In the genomic region with DNA sequence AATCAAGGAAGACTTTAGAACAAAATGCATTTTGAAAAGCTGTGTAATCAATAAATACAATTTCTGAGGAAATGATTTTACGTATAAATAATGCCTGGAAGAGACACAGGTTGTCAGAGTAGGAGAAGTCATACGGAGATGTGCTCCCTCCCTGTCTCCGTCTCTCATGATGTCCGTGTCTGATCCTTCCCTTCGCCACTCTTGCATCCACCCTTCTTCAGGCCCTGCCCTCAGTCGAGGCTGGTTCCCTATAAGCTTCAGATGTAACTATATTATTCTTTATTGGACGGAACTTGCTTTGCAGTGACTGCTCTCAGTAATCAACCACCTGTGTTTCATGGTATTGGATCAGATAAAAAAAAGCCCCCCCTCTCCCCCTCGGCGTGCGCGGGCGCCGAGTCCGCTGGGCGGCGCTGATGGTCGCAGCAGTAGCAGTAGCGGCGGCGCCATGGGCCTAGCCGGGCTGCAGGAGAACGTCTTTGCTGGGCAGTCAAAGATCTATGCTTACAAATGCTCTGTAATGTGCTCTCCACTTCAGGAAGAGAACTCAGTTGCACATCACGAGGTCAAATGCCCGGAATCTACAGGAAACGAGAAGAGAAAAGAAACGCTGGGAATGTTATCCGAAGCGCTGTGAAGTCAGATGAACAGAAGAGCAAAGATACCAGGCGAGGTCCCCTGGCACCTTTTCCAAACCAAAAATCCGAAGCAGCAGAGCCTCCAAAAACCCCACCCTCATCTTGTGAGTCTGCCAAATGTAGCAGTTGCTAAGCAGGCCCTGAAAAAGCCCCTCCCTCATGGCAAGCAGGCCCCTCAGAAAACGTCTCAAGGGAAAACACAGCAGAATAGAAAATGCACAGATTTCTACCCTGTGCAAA, we compare ENCODE assay signal across 8 mouse cellular contexts. TPM values are rescaled to one million over a fixed set of nuclear protein-coding genes. Genes with fewer than 3 reads are reported as not detected.
DNase-seq lines count a peak whose midpoint lies in the region; ATAC-seq lines count a peak whose summit lies in the region.

No protein-coding gene starts in this region.

- no peak overlapping the region for H3K27ac ChIP-seq in heart, embryonic 12.5 days (ENCODE audit: poor library complexity, severe bottlenecking)
- H3K27ac ChIP-seq in midbrain, embryonic 10.5 days (replicated peaks): peak overlapping the region; percentile 63
- no peak overlapping the region for H3K27ac ChIP-seq in stomach, embryonic 16.5 days (ENCODE audit: low read length)

- ATAC-seq in heart, embryonic 12.5 days (ENCODE audit: insufficient number of reproducible peaks, low FRiP score): no peak
- no peak for ATAC-seq in stomach, embryonic 16.5 days (ENCODE audit: insufficient read depth, low FRiP score)

- no peaks in the 10 kb centered on the region for H3K27me3 ChIP-seq in heart, embryonic 12.5 days (replicated peaks)
- peaks cover 15% of the 10 kb centered on the region; the same call in 1 of the 2 replicates for H3K27me3 ChIP-seq in midbrain, embryonic 10.5 days (ENCODE audit: low read depth, poor library complexity, severe bottlenecking)
- H3K27me3 ChIP-seq in stomach, embryonic 16.5 days (ENCODE audit: control insufficient read depth, insufficient read depth, low read length): no peaks in the 10 kb centered on the region

- H3K36me3 ChIP-seq in heart, embryonic 12.5 days: no peaks in the 10 kb centered on the region
- no peaks in the 10 kb centered on the region for H3K36me3 ChIP-seq in midbrain, embryonic 10.5 days
- no peaks in the 10 kb centered on the region for H3K36me3 ChIP-seq in stomach, embryonic 16.5 days (ENCODE audit: control insufficient read depth, insufficient read depth, low read length)

- H3K9me3 ChIP-seq in heart, embryonic 12.5 days (replicated peaks): no peaks in the 10 kb centered on the region
- H3K9me3 ChIP-seq in midbrain, embryonic 10.5 days (replicated peaks): no peaks in the 10 kb centered on the region
- H3K9me3 ChIP-seq in stomach, embryonic 16.5 days (replicated peaks; ENCODE audit: control insufficient read depth, low read length): no peaks in the 10 kb centered on the region

- peak overlapping the region; percentile 65 for H3K4me2 ChIP-seq in heart, embryonic 12.5 days
- H3K4me2 ChIP-seq in stomach, embryonic 16.5 days (ENCODE audit: low read depth, low read length): peak overlapping the region; percentile 44

- 8% methylated on average over 31 of the region's 31 CpGs for WGBS in heart, embryonic 12.5 days
- 12% methylated on average over 31 of the region's 31 CpGs for WGBS in midbrain, embryonic 10.5 days
- WGBS in stomach, embryonic 16.5 days: 9% methylated on average over 31 of the region's 31 CpGs

- DNase-seq in frontal cortex, postnatal 36 days (ENCODE audit: low spot score in 2 of 2): peak; percentile 4 to 15
- no peak for DNase-seq in frontal cortex, postnatal 14 days (ENCODE audit: low spot score in 2 of 2)
- DNase-seq in CD4-positive, CD25-positive, alpha-beta regulatory T cell, adult 2 months (ENCODE audit: low read depth, low spot score): peak; percentile 72
- peak; percentile 45 to 60 for DNase-seq in cerebellum, postnatal 36 days
- DNase-seq in kidney, postnatal 4 days: peak; percentile 67 to 74
- peak; percentile 69 for DNase-seq in midbrain, embryonic 10.5 days (ENCODE audit: low spot score)

- H3K4me1 ChIP-seq in heart, embryonic 12.5 days (replicated peaks): peaks cover 18% of the 10 kb centered on the region
- H3K4me1 ChIP-seq in midbrain, embryonic 10.5 days: peaks cover 15% of the 10 kb centered on the region
- peaks cover 5% of the 10 kb centered on the region for H3K4me1 ChIP-seq in stomach, embryonic 16.5 days (ENCODE audit: control insufficient read depth, insufficient read depth, low read length)

- peak overlapping the region; percentile 9 for H3K9ac ChIP-seq in heart, embryonic 12.5 days
- peak overlapping the region; percentile 26 for H3K9ac ChIP-seq in stomach, embryonic 16.5 days (ENCODE audit: low read length)

- H3K4me3 ChIP-seq in heart, embryonic 12.5 days: peak overlapping the region; percentile 33
- peak overlapping the region; percentile 45 for H3K4me3 ChIP-seq in midbrain, embryonic 10.5 days
- peak overlapping the region; percentile 18 for H3K4me3 ChIP-seq in stomach, embryonic 16.5 days (replicated peaks; ENCODE audit: low read length)

RNA-seq across cellular contexts. Expression of a gene that starts 19.8 kb away (rescaled TPM):
- 2.5 and 2.7 TPM in 2 replicates for polyA plus RNA-seq in heart, embryonic 12.5 days (2016; fragmentation: Nextera tagmentation; extraction: Ambion mirVana)
- 0.11 and 0.22 TPM in 2 replicates for polyA plus RNA-seq in midbrain, embryonic 10.5 days (2016; fragmentation: Nextera tagmentation; extraction: Ambion mirVana)
- 1.9 and 2.3 TPM in 2 replicates for polyA plus RNA-seq in stomach, embryonic 16.5 days (2015; fragmentation: Nextera tagmentation; extraction: Ambion mirVana)

RNA-seq across cellular contexts. Expression of a gene that starts 20.7 kb away (rescaled TPM):
- 19.9 and 20.3 TPM in 2 replicates for polyA plus RNA-seq in heart, embryonic 12.5 days (2016; fragmentation: Nextera tagmentation; extraction: Ambion mirVana)
- polyA plus RNA-seq in midbrain, embryonic 10.5 days (2016; fragmentation: Nextera tagmentation; extraction: Ambion mirVana): 7.4 and 9.3 TPM in 2 replicates
- polyA plus RNA-seq in stomach, embryonic 16.5 days (2015; fragmentation: Nextera tagmentation; extraction: Ambion mirVana): 21.2 and 21.3 TPM in 2 replicates

RNA-seq across cellular contexts. Expression of a gene that starts 49.7 kb away (rescaled TPM):
- 0.26 and 0.36 TPM in 2 replicates for polyA plus RNA-seq in heart, embryonic 12.5 days (2016; fragmentation: Nextera tagmentation; extraction: Ambion mirVana)
- 0.19 and 0.24 TPM in 2 replicates for polyA plus RNA-seq in midbrain, embryonic 10.5 days (2016; fragmentation: Nextera tagmentation; extraction: Ambion mirVana)
- polyA plus RNA-seq in stomach, embryonic 16.5 days (2015; fragmentation: Nextera tagmentation; extraction: Ambion mirVana): 0.81 and 0.85 TPM in 2 replicates

Comparison
In these comparisons a context has a peak if more than half of its experiments do, and no peak if none do; other contexts are left out.
1. DNase-seq: peak in frontal cortex, postnatal 36 days (2 of 2), CD4-positive, CD25-positive, alpha-beta regulatory T cell, adult 2 months (single experiment), cerebellum, postnatal 36 days (2 of 2), kidney, postnatal 4 days (2 of 2) and midbrain, embryonic 10.5 days (single experiment); none in frontal cortex, postnatal 14 days (0 of 2).
2. Peak in every context shown above with its lines, with median percentiles within 50 percentile points of each other: H3K4me3 ChIP-seq.